9 mouse cellular contexts compared by ENCODE assay signal in genomic region chr13:63990480-63990958, GRCm38 (mm10).
DNase-seq lines count a peak whose midpoint lies in the region; ATAC-seq and TF ChIP-seq lines count a peak whose summit lies in the region.
"Had no signal": no experiment of that assay in that cellular context is flagged by ENCODE, and none has a peak within 500 bp of the region (broad histone marks: within the 10 kb centered on the region; RNA-seq: fewer than 3 reads in every experiment).

No protein-coding gene starts in this region.

- H3K4me2 ChIP-seq in heart, embryonic 16.5 days (ENCODE audit: low read depth, low read length): peak overlapping the region; percentile 41; the same call in 1 of the 2 replicates
- H3K4me2 ChIP-seq in midbrain, embryonic 15.5 days: peak overlapping the region; percentile 31

- H3K4me1 ChIP-seq in heart, embryonic 16.5 days (ENCODE audit: control insufficient read depth, insufficient read depth, low read length): peaks cover 17% of the 10 kb centered on the region; the same call in 1 of the 2 replicates
- peaks cover 8% of the 10 kb centered on the region for H3K4me1 ChIP-seq in midbrain, embryonic 15.5 days

- in situ Hi-C loops in Patski (cut with MboI; ENCODE audit: low pct_unique_long_range_greater_than_20kb): no loop called here

- H3K27ac ChIP-seq in heart, embryonic 16.5 days (ENCODE audit: low read length): 0 out of 2 replicates have a peak overlapping the region, but pooled peaks have one; percentile 12
- peak overlapping the region; percentile 58; the same call in 1 of the 2 replicates for H3K27ac ChIP-seq in midbrain, embryonic 15.5 days
- H3K27ac ChIP-seq: liver, embryonic 14.5 days had no signal

- CTCF ChIA-PET in Patski (lab: Charles Lee): interaction anchor here (0.9 to 1.7 kb wide), 4 partner anchors 10 to 119 kb away, joined by 3 to 5 read pairs (median 3); no protein-coding TSS in a partner anchor

- no peaks in the 10 kb centered on the region for H3K9me3 ChIP-seq in heart, embryonic 16.5 days (replicated peaks; ENCODE audit: control insufficient read depth, low read length)
- H3K9me3 ChIP-seq in midbrain, embryonic 15.5 days: no peaks in the 10 kb centered on the region

- DNase-seq in cerebellum, adult 9-10 months: peak; percentile 33
- DNase-seq in cerebellum, adult 11-12 months: no peak
- DNase-seq in Patski (ENCODE audit: low read depth, low spot score): no peak
- peak; percentile 12 to 14 for DNase-seq in layer of hippocampus, adult 8-10 months (ENCODE audit: low spot score in 2 of 2)
- DNase-seq in thymus, postnatal 0 days (ENCODE audit: low spot score): no peak
- DNase-seq in cerebellum, adult 11 months: no peak

- 24% methylated on average over 8 of the region's 8 CpGs for WGBS in heart, embryonic 16.5 days
- 14% methylated on average over 8 of the region's 8 CpGs for WGBS in midbrain, embryonic 15.5 days

- no peaks in the 10 kb centered on the region for H3K36me3 ChIP-seq in heart, embryonic 16.5 days (ENCODE audit: control insufficient read depth, insufficient read depth)
- no peaks in the 10 kb centered on the region for H3K36me3 ChIP-seq in midbrain, embryonic 15.5 days (replicated peaks)

- TF ChIP-seq CTCF in Patski (IDR thresholded peaks at IDR 0.05): peak; percentile 21

- ATAC-seq in Patski: no peak
- ATAC-seq in heart, embryonic 16.5 days (replicated peaks; ENCODE audit: extremely low read depth, insufficient read depth, low FRiP score): no peak
- peak; percentile 74 for ATAC-seq in midbrain, embryonic 15.5 days (replicated peaks)

- no peak overlapping the region for H3K4me3 ChIP-seq in heart, embryonic 16.5 days (ENCODE audit: low read length)
- H3K4me3 ChIP-seq in midbrain, embryonic 15.5 days: no peak overlapping the region

- POLR2A ChIA-PET in Patski (lab: Charles Lee): interaction anchor here (0.7 kb wide), 1 partner anchor 7 kb away, joined by 3 read pairs; no protein-coding TSS in a partner anchor

- H3K9ac ChIP-seq in heart, embryonic 16.5 days (ENCODE audit: low read length): no peak overlapping the region
- H3K9ac ChIP-seq in midbrain, embryonic 15.5 days: no peak overlapping the region
- H3K9ac ChIP-seq: liver, embryonic 14.5 days had no signal

- H3K27me3 ChIP-seq in Patski: no peaks in the 10 kb centered on the region
- no peaks in the 10 kb centered on the region for H3K27me3 ChIP-seq in heart, embryonic 16.5 days (ENCODE audit: control insufficient read depth, insufficient read depth, low read length)
- no peaks in the 10 kb centered on the region; the same call in 1 of the 2 replicates for H3K27me3 ChIP-seq in midbrain, embryonic 15.5 days (replicated peaks)

Comparison
In these comparisons a context has a peak if more than half of its experiments do, and no peak if none do; other contexts are left out.
1. DNase-seq: peak in cerebellum, adult 9-10 months (single experiment) and layer of hippocampus, adult 8-10 months (2 of 2); none in cerebellum, adult 11-12 months (single experiment), Patski (single experiment), thymus, postnatal 0 days (single experiment) and cerebellum, adult 11 months (single experiment).